Mouse (Mus musculus) left cerebral cortex, adult 2 months (tissue): ENCODE data around the gene Ak8. TPM values are rescaled to one million over a fixed set of nuclear protein-coding genes. Genes with fewer than 3 reads are reported as not detected.
A peak's percentile ranks its signal among the peaks of the same experiment; 100 is the strongest.

Experiments used
- DNase-seq, 2 experiments: peaks; one replicate each; pipeline ENCODE4 v3.0.0; 2021 to 2022; ENCODE audit warnings: low spot score in 2 of 2, mixed read lengths in 1 of 2; ENCODE audit errors: extremely low spot score in 1 of 2
- H3K27ac ChIP-seq: fragments of 200-600 bp; 2 replicates; pipeline ENCODE4 v1.8.1; 2022
- H3K4me3 ChIP-seq: fragments of 200-600 bp; 2 replicates; pipeline ENCODE4 v1.8.1; 2022
- CTCF ChIP-seq: fragments of 200-600 bp; IDR thresholded peaks from 2 replicates; pipeline ENCODE4 v1.8.1; 2022; ENCODE audit warnings: antibody characterized with exemption, mild to moderate bottlenecking, moderate library complexity
- intact Hi-C: fragments of 180-260 bp; cut with DNase I; formaldehyde crosslinking; loops from one replicate; pipeline ENCODE4 v1.15.1; 2025
- total RNA-seq, 2 experiments: library from RNA; stranded (reverse); gene quantifications; 2 replicates each; pipeline ENCODE4 v1.2.3; 2021

Ak8 gene
- total RNA-seq, 2 experiments from 2014 or later = 1.1 to 1.7 TPM

DNA sequence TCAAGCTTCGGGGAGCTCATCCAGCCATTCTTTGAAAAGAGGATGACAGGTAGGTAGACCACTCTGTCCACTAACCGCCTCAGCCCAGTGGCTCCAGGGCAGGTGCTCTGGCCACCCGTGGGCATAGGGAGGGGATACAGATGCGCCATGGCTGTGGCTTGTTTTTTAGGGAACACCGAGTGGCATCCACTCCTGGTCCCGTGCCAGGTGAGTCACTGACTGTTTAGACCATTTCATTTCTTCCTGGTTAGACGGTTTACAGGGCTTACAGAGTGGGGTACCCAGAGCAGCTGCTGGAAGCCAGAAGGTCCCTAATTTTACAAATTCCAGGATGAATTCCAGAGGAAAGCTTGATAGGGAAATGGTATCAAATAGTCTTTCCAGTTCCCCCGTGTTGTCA is 42.7 kb downstream of the Ak8 start:
- intact Hi-C loops = no loop called here
- no peak overlapping the region for H3K27ac ChIP-seq
- no peak for DNase-seq
- no peak overlapping the region for H3K4me3 ChIP-seq
- no peak for TF ChIP-seq CTCF

DNA sequence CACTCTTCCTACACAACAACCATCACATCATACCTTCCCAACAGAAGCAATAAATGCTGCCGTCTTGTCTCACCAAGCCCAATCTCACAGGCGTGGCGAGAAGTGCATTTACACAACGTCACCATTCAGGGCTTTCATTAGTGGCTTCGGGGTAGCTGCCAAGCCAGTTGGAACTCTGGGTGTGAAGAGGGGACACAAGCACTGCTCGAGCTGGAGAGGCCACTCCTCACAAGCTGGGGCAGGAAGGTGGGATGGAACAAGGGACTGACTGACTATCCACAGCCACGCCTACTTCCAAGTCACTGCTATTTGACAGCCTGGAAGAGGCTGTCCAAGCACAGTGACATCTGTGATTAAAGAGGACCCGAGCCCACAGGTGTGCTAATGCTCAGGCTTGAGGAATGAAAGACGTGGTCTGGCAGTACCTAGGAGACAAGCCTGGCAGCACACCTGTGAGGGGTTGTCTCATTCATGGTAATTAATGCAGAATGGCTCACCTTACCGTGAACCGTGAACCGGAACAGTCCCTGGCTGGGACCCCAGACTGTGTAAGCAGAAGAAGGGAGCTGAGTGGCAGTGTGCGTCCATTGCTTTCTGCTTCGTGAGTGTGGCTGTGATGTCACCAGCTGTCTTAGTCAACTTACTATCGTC is 46.8 kb downstream of the Ak8 start:
- no peak for DNase-seq

DNA sequence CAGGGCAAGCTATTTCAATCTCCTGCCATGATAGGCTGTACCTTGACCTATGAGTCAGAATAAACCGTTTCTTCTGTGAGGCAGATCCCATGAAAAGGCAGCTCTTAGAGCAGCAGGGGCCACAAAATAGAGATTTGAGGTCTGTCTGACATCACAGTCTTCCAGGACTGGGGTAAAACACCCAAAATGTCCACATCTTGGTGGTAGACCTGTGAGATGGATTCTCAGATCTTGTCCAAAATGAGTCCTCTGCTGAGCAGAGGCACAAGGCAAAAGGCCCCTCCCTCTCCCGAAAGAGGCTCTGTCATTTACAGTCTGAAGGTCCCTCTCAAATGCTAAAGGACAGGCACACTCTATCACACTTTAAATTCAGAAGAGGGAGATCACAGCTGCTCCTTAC is 47.7 kb downstream of the Ak8 start:
- no peak overlapping the region for H3K27ac ChIP-seq
- no peak for TF ChIP-seq CTCF
- no peak overlapping the region for H3K4me3 ChIP-seq
- intact Hi-C loops = no loop called here
- no peak for DNase-seq

More for the DNA sequence above, 46.8 kb downstream of the Ak8 start:
- Histone ChIP-seq H3K27ac (no peak overlapping the region), H3K4me3 (no peak overlapping the region)
- TF ChIP-seq CTCF = no peak
- intact Hi-C loops = no loop called here

DNA sequence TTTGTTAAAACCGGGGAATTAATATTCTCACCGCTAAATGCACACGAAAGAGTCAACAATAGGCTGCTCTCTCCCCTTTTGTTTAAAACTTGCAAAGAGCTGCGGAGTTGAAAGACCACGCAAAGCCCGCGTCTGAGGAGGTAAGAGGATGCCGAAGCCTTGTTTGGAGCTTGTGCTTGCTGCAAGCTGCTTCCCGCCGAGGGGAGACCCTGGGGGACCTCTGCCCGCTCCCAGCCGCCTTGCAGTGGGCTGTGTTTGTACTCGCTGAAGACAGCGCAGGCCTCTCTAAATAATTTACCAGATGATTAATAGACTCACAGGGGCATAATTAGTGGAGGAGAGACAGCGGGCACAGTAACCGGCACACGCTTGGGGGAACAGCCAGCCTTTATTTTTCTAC is 51.2 kb downstream of the Ak8 start:
- no peak for DNase-seq
- Histone ChIP-seq H3K4me3 (no peak overlapping the region), H3K27ac (no peak overlapping the region)
- no peak for TF ChIP-seq CTCF
- intact Hi-C loops = no loop called here

DNA sequence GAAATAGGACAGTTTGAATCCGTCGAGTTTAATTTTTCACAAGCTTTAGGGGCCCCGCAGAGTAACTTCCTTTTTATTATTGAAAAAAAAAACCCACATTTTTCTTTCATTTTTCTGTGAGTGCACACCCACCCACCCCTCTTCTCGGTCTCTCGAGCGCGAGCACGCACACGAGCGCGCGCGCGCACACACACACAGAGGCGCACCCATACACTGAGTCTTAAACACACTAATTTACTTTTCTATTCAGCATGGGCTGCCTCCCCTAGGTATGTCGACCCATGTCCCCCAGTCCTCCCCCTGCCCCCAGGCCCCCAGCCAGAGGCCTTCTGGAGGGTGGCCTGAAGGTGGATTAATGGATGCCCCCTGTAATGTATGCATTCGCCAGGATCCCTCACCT is 51.7 kb downstream of the Ak8 start:
- no peak for TF ChIP-seq CTCF
- peak overlapping the region; percentile 13; the same call in 1 of the 2 replicates for H3K4me3 ChIP-seq
- intact Hi-C loops = no loop called here
- DNase-seq = no peak
- no peak overlapping the region for H3K27ac ChIP-seq

DNA sequence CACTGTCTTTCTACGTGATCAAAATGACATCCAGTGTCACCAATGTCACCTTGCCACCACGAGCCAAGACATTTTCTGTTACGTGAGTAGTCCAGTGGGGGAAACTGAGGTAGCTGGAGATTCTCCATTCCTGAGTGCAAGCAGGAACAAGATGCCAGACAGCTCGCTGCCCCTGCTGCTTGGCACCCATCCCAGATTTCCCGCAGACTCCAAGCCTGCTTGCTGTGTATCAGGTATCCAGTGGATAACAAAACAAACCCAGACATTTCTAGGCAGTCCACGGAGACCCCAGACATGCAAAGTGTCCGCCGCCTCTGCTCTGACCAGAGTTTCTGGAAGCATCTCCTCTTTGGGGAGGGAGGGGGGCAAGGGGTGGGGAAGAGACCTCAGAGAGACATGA is 52.4 kb downstream of the Ak8 start:
- Histone ChIP-seq H3K4me3 (no peak overlapping the region), H3K27ac (no peak overlapping the region)
- TF ChIP-seq CTCF = no peak
- intact Hi-C loops = no loop called here
- peak in 1 of 2 experiments; percentile 22 for DNase-seq

DNA sequence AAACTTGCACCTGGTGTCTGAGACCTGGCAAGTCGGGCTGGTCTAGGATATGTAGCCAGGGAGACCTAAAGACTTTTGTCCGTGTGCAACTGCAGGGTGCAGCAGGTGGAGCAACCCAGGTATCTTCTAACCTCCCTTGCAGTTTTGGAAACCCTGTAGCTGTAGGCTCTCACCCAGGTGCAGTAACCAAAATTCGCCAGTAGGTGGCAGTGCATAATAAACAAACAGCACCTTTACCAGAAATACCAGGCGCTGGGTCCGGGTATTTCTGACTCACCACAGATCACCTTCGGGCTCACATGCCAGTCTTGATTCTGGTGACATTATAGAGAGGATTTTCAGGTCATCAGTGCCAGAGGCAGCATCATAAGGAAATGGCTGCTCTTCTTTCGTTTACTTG is 55.5 kb downstream of the Ak8 start:
- peak; percentile 99 for TF ChIP-seq CTCF
- DNase-seq = peak; percentile 77 to 82
- no peak overlapping the region for H3K27ac ChIP-seq
- no peak overlapping the region for H3K4me3 ChIP-seq
- intact Hi-C loops = loop anchor here (1.0 to 2.0 kb wide), 3 partner anchors 169 to 298 kb away; no protein-coding TSS in a partner anchor

DNA sequence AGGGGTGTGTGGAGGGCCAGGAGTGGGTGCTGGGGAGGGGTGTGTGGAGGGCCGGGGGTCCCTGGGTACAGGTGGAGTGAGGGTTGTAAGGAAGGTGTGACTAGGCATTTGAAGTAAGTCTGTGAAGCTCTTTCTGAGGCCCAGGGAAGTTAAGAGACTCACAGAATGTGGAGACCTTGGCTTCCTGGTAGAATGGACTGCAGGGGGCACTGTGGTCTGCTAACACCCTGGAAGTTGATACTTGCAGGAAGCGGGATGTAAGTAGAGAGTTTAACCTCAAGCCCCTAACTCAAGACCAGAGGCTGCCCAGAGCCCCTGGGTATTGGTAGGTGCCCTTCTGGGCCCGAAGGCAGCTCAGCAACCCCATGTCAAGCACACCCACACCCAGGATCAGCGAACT is 56.2 kb downstream of the Ak8 start:
- no peak overlapping the region for H3K27ac ChIP-seq
- peak; percentile 15 to 20 for DNase-seq
- intact Hi-C loops = loop anchor here (2.0 kb wide), 1 partner anchor 85 kb away; the partner anchor contains the start of genes Ddx31 and Gtf3c4
- H3K4me3 ChIP-seq = no peak overlapping the region
- TF ChIP-seq CTCF = peak; percentile 64

DNA sequence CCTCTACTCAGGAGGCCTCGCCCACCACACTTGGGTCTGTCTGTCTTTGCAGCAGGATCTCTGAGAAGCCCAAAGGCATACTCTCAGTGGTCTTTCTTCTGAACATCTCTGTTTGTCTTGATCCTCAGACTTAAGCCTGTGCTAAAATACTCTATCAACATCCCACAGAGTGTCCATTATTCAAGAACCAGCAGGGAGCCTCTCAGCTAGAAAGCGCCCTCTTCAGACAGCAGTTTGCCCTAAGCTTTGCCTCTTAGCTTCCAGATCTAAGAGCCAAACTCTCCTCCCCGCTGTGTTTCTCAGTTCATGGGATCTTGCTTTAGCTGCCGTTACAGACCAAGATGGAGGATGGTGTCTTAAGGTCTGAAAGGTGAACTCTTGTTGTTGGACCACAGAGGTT is 59.5 kb downstream of the Ak8 start:
- DNase-seq = no peak
- no peak overlapping the region for H3K27ac ChIP-seq
- intact Hi-C loops = no loop called here
- H3K4me3 ChIP-seq = no peak overlapping the region
- no peak for TF ChIP-seq CTCF

DNA sequence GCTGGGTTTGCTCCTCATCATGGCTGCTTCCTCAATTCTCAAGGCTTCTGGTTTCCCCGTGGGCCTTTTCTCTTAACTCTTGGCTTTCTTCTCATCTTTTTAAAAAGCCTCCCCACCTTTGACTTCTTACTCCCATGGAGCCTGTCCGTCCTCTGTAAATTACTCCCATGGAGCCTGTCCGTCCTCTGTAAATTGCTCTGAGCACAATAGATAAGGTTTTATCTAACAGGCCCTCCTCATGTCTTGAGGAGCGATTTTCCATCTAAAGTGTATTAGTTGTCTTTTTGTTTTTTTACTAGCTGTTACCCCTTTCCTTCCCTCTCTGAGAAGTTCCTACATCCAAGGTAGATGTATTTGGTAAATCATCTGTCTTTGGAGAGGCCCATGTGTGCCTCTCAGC is 66.6 kb downstream of the Ak8 start:
- DNase-seq = no peak
- no peak overlapping the region for H3K4me3 ChIP-seq
- no peak overlapping the region for H3K27ac ChIP-seq
- no peak for TF ChIP-seq CTCF
- intact Hi-C loops = no loop called here

DNA sequence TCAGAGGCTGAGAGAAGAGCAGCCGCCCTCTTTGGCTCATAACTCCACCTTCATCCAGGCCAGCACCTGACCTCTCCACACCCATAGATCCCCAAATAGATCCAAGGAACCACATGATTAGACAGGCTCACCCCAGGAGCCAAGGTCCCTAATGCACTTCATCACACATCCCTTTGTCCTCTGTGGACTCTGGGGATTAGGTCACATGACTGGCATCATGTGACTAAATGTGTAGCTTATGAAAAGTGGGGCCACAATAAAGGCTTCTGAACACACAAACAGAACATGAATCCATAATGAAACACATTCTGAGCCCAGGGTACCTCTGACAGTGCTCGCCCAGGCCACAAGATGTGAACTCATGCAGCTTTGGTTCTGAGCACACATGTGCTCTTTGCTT is 67.1 kb downstream of the Ak8 start:
- Histone ChIP-seq H3K4me3 (no peak overlapping the region), H3K27ac (no peak overlapping the region)
- intact Hi-C loops = no loop called here
- DNase-seq = no peak
- TF ChIP-seq CTCF = no peak

DNA sequence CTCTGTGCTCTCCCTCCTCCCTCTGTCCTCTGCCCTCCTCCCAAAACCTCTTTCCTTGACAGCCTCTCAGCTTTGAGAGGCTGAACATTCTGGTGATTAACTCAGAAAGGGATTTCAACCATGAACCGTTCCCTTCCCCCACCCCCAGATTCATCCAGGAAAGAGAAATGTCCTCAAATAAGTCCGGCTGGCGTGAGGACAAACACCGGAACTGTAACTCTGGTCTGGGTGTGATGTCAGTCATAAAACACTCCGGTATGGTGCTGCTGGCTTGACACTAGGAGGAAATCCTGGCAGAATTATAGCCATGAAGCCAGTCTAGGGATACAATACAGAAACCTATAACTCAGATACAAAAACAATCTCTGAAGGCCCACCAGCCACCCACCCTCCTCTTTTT is 70.7 kb downstream of the Ak8 start:
- H3K4me3 ChIP-seq = no peak overlapping the region
- intact Hi-C loops = no loop called here
- H3K27ac ChIP-seq = no peak overlapping the region
- TF ChIP-seq CTCF = no peak
- no peak for DNase-seq

DNA sequence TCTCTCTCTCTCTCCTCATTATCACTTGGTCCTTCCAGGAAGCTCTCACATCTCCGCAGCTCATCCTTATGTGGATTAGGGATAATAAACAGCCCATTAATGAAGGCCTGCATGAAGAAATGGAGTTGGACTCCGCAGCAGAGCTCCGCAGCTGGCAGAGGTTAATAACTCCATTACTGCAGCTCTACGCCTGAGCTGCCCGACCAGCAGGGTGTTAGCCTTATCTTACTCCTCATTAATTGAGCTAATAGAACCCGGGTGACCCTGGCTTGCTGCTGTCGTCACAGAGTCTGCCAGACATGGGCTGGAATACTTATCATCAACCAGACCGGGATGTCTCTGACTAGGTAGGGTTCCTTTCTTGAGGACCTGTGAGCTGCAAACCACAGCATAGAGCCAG is 74.1 kb downstream of the Ak8 start:
- no peak overlapping the region for H3K4me3 ChIP-seq
- H3K27ac ChIP-seq = no peak overlapping the region
- TF ChIP-seq CTCF = no peak
- no peak for DNase-seq
- intact Hi-C loops = no loop called here

DNA sequence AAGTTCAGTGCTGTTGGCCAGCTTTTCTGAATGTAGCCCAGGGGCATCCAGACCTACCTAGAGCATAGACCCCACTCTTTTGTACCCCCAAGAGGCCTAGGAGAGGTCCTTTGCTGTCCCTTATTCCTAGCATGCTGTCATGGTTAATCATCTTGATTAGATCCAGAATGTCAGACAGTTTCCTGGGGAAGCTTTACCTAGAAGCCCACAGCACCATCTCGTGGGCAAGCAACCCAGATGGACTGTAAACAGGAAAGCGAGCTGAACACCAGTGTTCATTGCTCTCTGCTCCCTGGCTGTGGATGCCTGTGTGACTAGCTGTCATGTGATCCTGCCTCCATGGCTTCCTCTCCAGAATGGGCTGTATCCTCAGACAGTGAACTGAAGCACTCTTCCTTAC is 76.8 kb downstream of the Ak8 start:
- no peak for TF ChIP-seq CTCF
- no peak for DNase-seq
- Histone ChIP-seq H3K27ac (no peak overlapping the region), H3K4me3 (no peak overlapping the region)
- intact Hi-C loops = no loop called here
